Mouse (Mus musculus): ENCODE results near the gene Ttll5.

Gene Ttll5

DNA sequence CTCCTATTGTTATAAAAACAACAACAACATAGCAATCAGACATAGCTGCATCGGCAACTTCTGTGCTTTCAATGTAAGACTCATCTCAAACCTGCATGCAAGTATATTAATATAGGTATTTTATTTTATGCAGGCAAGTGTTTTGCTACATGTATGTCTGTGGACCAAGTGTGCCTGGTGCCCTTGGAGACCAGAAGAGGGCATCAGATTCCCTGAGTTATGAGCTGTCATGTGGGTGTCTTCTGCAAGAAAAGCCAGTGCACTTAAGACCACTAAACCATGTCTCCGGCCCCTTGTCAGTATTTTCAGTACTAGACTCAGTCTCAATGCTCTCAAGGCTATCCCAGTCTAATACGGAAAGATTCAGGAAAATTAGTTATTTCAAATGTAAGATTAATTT is 106.3 kb downstream of the Ttll5 start:
- DNase-seq, result no peak

DNA sequence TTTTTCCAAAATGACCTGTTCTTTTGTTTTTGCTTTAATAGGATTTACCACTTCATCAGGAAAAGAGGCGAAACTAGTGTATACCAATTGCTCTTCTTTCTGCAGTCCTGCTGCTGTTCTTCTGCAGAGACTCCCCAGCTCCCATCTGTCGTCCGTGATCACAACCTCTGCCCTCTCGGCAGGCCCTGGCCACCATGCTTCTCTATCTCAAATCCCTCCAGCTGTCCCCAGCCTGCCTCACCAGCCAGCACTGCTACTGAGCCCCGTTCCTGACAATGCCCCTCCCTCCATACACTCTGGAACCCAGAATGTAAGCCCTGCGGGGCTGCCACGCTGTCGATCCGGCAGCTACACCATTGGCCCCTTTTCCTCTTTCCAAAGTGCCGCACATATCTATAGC is 108.8 kb downstream of the Ttll5 start:
- no peak for DNase-seq

DNA sequence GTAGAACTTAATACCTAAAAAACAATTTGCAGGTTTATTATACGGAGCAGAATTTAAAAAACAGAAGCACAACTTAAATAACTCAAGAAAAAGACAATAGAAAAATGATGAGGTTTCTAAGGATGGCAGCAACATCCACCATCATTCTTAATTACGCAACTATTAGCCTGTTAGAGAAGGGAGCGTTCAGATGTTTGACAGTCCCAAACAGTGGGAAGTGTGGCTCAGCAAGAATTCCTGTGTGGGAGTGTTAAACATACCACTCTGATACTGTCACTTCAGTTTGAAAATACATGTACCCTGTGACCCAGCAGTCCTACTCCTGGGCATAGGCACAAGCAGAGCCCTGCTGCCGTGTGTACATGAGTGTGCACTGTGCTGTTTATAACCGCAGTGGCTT is 112.9 kb downstream of the Ttll5 start:
- DNase-seq, result no peak

DNA sequence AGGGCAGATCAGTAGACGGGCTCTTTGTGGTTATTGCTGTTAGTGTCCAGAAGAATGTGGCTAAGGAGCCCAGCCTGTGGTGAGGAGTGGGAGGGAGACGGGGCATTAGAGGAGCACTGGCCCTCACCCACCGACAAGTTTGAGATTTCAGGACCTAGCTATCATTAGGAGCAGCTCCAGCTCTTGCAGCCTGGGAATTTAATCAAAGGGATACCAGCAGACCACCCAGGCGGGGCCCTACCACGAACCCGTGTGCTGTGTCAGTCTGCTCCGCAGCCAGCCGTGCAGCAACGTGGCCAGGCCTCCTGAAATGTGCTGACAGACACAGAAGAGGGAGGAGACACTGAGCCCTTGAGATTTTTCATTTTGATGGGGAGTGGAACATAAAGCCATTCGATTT is 119.0 kb downstream of the Ttll5 start:
- DNase-seq, result no peak

DNA sequence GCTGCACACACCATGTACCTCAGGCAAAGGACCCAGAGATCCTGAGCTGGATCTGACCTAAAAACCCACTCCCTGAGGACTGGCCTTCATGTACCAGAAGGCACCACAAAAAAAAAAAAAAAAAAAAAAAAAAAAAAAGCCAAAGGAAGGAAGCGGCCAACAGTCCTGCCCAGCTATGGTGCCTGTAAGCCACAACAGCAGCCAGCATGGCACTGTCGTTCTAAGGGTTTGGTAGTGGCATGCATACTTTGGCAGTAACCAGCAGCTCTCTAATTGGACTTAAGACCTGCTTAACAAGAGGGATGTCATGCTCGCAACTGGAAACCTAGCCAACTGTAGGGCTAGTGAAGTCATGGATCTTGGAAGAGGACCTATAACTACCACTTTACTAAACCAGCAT is 120.0 kb downstream of the Ttll5 start:
- no peak for DNase-seq

DNA sequence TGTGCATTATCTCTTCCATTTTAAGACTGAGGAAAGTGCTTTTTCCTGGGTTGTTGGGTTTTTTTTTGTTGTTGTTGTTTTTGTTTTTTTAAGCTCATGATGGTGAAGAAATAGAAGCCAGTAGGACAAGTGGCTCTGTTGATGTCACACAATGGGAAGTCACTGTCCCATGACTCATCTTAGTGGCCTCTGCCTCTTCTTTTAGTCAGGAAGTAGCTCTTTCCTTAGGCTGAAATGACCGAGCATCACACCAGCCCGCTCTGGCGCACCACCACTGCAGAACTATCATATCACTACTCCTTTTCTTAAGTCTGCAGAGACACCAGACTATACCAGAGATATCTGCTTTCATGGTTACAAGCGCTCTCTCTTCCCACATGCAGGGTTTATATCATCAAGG is 122.7 kb downstream of the Ttll5 start:
- no peak for DNase-seq

DNA sequence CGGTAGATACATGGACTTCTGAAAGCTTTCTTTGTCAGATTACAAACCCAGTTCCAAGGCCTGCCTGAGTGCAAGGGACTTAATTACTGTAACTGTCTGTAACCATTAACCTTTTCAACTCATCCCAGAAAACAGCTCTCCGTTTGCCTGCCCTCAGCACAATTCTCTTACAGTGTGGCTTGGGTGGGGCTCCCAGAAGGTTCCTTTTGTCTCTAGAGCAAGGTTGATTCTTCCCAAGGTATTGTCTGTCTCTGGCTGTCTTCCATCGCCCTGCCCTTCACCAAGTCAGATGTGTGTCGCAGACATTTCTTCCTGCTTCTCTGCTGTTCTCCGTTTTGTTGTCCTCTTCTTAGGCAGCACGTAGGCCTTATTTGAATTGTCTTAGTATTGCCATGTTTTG is 125.2 kb downstream of the Ttll5 start:
- DNase-seq, result no peak

DNA sequence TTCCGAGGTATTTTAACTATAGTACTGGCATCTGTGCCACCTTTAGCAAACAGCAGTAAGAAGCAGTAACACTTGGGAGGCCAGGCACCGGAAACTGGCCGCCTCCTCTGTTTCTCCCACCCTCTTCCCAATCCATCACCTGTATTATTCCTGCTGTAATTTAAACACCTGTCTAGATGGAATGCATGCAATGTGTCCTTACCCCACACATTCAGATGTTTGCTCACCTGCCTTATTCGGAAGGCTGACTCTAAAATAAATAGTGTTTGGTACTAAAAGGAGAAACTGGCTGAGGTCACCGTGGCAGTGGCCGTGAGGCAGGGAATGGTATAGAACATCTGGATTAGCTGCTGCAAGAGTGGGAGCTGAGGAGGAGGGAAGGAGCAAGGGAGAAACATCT is 125.9 kb downstream of the Ttll5 start:
- no peak for DNase-seq

DNA sequence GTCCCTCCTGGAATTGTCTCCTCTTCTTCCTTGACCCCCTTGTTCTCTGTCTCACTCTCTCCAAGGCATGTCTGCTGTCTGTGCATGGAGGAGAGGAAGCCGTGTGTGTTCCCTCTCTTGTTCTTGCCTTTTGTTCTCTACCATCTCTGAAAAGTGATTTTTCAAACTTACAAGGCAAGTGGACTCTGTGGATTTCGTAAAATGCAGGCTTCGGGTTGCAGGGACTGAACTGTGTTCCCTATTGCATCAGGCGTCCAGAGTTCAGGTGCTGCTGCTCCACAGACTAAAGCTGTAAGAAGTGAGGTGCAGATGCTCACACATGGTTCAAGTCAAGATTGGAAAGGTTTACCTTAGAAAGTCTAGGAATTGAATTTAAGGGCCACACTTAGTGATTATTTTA is 126.6 kb downstream of the Ttll5 start:
- DNase-seq, result no peak

DNA sequence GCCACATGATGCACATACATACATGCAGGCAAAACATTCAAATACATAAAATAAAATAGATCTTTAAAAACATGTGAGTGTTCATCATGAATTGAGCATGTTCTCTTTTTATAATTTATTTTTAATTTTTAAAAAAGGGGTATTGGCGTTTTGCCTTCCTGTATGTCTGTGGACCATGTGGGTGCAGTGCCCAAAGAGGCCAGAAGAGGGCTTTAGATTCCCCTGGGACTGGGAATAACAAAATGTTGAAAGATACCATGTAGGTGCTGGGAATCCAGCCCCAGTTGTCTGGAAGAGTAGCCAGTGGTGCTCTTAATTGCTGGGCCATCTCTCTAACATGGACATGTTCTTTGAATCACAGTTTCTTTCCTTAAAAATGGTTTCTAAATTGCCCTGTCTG is 127.4 kb downstream of the Ttll5 start:
- DNase-seq, result peak in 1 of 2 experiments; percentile 52

DNA sequence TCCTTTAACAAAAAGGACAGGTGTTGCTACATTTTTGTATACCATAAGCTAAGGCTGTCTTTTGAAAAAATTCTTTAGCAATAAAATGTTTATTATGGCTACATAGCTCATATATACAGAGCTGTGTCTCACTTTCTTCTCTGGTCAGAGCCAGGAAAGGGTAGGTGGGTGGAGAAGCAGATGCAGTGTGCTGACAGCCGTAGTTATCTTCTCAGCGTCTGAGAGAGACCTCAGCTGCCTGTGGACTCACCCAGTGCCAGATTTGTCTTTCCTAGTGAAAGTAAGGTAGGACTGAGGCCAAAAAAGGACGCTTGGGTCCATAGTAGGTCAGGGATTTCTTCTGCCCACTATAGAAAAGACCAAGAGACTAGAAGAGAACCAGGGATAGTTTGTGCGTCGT is 127.9 kb downstream of the Ttll5 start:
- DNase-seq, result no peak

DNA sequence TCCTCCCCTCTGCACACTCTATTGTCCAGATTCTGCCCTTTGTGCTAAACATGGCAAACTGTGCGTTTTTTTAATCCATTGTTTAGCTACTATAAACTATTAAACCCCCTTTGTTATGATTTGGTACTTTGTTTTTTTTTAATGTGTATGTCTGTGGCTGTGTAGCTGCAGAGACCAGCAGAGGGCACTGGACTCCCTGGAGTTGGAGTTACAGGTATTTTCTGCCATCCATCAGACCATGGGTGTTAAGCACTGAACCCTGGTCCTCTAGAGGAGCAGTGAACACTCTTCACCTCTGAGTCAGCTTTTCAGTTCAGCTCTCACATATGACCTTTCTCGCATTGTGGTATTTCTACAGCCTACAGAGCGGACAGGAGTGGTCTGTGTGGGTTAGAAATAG is 129.7 kb downstream of the Ttll5 start:
- peak in 1 of 2 experiments; percentile 58 for DNase-seq

DNA sequence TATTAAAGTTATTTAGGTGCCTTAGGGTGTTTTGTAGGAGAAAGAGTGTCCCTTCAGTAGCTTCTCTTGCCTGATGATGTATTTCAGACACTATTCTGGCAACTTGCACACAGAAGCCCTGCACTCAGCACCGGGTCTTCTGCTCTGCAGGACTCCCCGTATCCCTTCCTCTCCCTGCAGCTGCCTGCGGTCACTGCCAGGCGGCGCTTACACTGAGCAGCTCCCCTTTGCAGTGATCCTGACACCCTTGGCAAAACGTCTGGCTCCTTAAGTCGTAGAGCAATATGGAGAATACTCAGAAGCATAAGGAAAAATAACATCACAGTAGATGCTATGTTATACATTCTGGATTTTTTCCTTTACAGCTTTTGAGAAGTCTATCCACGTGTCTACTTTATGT is 130.6 kb downstream of the Ttll5 start:
- no peak for DNase-seq

DNA sequence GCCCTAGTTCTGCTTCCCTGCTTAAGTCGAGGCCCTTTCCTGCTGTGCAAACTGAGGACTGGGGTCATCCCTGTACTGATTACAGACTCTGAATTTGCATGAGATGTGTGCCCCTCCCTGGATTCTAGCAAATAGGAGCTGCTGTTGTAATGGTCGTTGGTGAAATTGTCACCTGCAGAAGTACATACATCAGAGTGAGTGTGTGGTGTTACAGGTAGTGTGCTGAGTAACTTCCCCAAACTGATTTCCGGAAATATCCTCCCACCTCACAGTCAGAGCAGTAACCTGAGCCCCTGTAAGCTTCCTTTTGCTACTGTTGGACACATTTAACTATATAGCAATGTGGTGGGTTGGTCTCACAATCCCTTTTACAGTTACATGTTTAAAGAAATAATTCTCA is 131.2 kb downstream of the Ttll5 start:
- DNase-seq, result no peak

DNA sequence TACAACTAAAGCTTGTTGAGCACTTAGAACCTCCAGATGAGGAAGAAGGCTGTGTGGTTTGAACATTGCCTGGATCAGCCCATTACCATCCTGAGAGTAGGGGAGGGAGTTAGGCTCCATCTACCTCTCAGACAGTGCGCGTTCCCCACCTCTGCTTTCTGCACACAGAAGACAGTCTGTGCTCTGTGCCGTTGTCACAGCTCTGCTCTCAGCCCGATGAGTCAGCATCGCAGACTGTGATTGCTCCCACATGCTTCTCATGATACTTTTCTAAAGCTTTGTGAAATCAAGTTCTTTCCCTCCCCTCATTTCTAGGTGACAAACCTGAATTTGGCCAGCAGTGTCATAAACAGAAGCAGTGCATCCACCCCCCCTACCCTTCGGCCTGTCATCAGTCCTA is 131.8 kb downstream of the Ttll5 start:
- no peak for DNase-seq

DNA sequence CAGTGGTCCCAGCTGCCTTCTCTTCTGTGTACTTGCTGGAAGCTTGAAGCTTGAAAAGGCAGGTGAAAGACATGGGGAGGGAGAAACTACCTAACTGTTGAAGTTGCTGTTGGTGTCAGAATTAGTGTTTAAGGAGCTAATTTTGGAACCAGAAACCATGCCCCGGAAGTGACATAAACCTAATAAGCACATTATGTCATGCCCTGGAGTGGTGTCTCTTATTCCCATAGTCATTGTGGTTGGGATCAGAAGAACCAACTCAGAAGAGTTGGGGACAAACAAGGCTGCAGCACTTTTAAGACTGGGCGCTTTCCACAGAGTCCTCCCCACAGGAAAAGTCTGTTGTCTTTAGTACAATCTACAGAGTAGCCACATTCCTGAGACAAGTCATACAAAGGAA is 134.0 kb downstream of the Ttll5 start:
- DNase-seq, result no peak

DNA sequence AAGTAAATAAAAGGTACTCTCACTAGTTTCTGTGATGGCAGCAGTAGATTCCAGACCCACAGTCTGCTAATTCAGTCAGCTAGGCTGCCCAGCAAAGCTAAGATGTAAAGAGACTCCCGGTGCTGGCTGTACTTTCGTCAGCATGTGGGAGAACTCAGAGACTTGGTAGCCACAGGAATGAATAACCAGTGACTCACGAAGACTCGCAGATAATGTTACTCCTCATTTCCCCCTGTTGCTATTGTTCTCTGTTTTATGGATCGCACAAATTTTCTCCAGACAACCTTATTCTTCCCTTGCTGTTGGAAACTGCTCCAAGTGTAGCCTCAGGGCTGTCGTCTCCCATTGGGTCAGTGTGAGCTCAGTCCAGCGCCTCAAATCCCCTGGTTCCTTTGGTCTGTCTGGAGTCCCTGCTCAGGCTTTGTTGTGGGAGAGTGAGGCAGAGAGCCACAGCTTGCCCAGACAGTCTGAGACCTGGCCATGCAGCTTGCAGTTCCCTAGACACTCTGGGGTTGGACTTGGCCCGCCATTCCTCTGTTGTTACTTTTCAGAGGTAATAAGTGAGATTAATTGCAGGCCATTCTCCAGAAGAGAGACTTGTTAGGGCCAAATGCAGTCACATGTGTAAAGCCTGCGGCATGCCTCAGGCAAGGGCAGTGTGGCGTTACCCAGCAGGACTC is 135.5 kb downstream of the Ttll5 start:
- peak; percentile 32 to 37 for DNase-seq

DNA sequence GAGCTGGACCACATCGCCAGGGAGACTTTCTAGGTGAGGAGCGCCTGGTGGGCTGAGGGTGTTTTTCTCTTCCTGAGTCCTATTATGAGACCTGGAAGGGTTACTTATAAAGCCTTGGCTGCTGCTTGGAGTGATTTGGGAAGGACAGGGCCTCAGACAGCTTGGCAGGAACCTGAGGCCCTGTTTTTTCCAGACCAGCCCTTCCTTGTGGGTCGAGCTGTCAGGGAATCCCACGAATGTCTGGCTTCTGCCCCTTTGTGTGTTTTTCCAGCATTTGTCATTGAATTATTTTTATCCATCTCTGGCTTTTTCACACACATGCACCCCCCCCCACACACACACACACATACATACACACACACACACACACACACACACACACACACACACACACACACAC is 136.2 kb downstream of the Ttll5 start:
- DNase-seq, result no peak

DNA sequence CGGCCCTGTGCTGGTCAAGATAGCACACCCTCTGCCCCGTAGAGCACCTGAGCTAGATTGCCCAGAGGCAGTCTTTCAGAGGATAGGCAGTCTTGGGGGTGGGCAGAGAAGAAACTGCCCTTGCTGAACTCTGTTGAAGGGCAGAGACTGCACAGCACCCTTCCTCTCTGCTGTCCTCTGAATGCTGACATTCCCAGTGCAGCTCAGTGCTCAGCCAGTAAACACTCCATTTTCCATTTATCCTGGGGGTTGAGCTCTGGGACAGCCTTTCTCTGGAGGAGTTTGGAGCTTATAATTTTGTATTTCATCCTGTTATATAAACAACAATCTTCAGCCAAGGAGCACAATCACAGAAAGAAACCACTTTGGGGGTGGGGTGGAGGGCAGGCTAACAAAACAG is 138.7 kb downstream of the Ttll5 start:
- no peak for DNase-seq

DNA sequence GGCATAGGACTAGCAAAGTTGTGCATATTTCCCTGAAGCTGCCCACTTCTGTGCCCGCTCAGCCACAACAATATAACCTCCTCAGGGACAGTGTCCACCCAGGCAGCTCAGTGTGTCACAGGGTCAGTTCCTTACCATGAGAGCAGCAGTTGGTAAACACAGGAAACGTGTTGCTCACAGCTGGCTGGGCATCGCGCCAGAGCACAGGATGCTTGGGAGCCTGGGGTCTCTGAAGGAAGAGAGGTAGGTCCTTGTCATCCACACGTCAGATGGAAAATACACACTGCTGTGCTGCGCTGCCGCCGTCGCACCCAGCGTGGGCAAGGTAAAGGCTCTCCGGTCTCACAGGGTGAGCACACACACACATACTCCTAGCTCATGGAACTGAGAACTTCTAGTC is 139.2 kb downstream of the Ttll5 start:
- DNase-seq, result peak in 1 of 2 experiments; percentile 51

DNA sequence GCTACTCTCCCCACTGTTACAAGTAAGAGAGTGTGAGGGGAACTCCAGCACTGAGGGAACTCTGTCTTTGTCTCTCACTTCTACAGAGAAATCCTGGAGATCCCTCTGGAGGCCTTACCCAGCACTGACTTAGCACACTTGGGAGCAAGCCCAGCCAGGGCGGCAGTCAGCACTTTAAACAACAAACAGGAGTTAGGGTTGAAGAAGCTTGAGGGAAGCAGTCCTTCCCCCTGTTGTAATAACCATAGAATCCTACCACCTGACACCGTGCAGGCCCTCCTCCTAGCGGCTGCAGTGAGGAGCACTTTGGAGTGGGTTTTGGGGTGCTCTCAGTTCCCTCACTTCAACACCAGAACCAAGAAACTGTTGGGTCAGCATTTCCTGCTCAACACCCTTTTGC is 140.0 kb downstream of the Ttll5 start:
- no peak for DNase-seq

DNA sequence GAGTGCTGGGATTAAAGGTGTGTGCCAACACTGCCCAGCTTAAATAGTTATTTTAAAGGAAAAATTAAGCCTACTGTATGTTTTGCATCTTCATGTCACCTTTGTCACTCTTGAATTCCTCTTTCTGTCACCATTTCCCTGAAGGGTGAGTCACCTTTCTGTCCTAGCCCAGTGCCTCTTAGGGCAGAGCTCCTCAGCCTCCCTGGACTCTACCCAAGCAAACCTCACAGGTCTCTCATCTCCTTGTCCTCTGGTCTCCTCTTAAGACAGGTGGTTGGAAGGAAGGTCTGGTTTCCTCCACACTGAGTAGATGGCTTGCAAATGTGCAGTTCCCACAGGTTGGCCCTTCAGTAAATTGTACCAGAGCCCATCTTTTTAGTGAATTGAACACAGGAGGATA is 143.4 kb downstream of the Ttll5 start:
- DNase-seq, result no peak

DNA sequence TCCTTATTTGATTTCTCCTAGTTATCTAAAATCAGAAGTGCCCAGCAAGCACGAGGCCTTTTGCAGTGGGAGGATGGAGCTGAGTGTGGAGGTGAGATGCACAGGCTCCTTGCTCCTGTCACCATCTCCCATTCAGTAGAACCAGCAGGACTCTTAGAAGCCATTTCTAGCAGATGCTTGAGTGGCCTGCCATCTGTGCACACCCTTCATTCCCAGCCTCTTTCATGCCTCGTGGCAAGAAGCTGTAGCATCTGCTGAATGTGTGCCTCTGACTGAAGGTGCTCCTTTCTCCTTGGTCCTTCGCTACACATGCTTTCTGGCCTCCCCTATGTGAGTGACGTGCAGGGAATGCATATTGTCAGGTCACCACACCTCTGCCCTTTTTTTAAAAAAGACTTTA is 143.9 kb downstream of the Ttll5 start:
- DNase-seq, result no peak

DNA sequence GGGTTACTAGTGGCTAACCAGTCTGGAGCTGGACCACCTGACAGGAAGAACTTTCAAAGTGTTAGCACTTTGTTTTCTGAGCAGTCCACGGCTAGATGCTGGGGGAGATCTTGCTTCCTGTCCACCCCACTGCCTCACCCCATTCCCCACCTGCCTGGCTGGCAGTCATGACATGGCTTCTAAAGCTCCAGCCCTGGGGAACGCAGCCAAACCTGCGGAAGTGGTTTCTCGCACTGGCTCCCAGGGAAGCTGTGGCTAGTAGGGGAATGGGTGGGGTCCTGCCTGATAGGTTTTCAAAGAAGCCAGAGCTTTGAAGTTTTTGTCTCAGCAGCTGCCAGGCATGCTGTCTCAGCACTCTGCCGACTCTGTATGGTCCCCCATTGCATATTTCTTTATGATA is 145.1 kb downstream of the Ttll5 start:
- no peak for DNase-seq

DNA sequence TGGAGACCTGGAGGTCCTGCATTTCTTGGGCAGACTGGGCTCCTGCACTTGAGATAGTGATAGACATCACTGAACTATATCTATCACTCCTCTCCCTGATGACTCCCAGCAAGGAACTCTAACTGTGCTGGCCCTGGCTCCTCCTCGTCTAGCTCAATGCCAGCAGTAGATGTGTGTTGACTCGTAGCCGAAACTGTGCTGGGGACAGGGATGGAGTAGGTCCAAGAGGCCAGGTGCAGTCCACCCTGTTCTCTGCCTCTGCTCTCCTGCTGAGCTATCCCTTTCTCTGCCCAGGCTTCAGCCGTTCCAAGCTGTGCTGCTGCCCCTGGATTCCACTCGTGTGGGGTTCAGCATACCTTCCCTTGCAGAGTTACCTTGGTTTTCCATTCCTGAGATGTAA is 145.7 kb downstream of the Ttll5 start:
- DNase-seq, result no peak

DNA sequence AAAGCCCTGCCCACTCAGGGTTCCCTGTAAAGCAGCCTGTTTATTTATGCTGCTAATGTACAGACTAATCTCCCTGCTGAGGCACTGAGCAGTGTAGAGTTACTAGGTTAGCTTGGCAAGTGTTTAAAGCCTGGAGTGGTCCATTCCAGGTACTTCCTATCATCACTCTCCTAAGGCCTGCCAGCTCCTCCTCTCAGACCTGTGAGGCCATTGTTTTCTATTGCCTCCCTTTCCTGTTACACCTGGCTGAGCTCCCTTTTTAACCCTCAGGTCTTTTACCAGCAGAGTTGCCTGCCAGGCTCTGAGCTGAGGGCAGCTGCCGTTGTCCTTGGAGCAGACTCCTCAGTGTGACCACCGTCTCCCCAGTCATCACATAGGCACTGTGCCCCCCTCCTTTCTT is 146.3 kb downstream of the Ttll5 start:
- no peak for DNase-seq

Data from kidney, postnatal 36 days (tissue).